Mouse (Mus musculus): ENCODE measurements around the gene Myh9. TPM values are rescaled to one million over a fixed set of nuclear protein-coding genes. Genes with fewer than 3 reads are reported as not detected.

The Myh9 gene
- total and polyA plus RNA-seq, 2 experiments from 2014 or later = 9.1 to 33.6 TPM

DNA sequence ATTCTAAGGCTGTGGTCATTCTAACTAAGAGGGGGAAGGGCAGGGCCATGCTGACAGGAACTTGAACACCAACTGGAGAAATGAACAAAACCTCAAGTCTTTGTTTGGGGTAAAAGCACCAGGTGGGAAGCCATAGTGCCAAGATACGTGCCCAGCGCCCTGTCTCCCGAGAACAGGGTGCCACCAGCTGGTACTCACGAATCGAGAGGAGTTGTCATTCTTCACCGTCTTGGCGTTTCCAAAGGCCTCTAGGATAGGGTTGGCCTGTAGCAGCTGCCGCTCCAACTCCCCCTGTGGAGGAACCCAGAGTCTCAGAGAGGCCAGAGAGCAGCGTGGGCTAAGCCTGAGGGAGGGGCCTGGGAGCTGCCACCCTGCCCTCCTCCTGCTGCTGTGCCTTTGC lies 49.9 kb downstream of the Myh9 start:
- no peak for DNase-seq (ENCODE audit: low spot score)
- no peaks in the 10 kb centered on the region for H3K4me1 ChIP-seq (ENCODE audit: insufficient read depth, low read length)
- H3K9ac ChIP-seq (replicated peaks; ENCODE audit: low read length) = no peak overlapping the region
- no peak overlapping the region for H3K4me3 ChIP-seq (ENCODE audit: low read length)
- no peaks in the 10 kb centered on the region for H3K27me3 ChIP-seq (ENCODE audit: insufficient read depth, low read length)
- WGBS = 75% methylated on average over 9 of the region's 9 CpGs
- H3K9me3 ChIP-seq (ENCODE audit: low read length) = no peaks in the 10 kb centered on the region
- ATAC-seq = no peak
- H3K4me2 ChIP-seq (ENCODE audit: low read depth, low read length) = no peak overlapping the region
- peaks cover 31% of the 10 kb centered on the region for H3K36me3 ChIP-seq (ENCODE audit: insufficient read depth, low read length)
- no peak overlapping the region for H3K27ac ChIP-seq
- no peak for TF ChIP-seq CTCF (IDR thresholded peaks at IDR 0.05; ENCODE audit: low read depth)

GRCm38 (mm10) chr15:77790656-77791405 lies 51.1 kb downstream of the Myh9 start:
- H3K36me3 ChIP-seq (ENCODE audit: insufficient read depth, low read length) = peaks cover 39% of the 10 kb centered on the region
- no peaks in the 10 kb centered on the region for H3K27me3 ChIP-seq (ENCODE audit: insufficient read depth, low read length)
- no peak overlapping the region for H3K4me2 ChIP-seq (ENCODE audit: low read depth, low read length)
- DNase-seq (ENCODE audit: low spot score) = no peak
- no peak for ATAC-seq
- no peaks in the 10 kb centered on the region for H3K9me3 ChIP-seq (ENCODE audit: low read length)
- no peak overlapping the region for H3K9ac ChIP-seq (replicated peaks; ENCODE audit: low read length)
- WGBS = 84% methylated on average over 21 of the region's 21 CpGs
- H3K4me1 ChIP-seq (ENCODE audit: insufficient read depth, low read length) = no peaks in the 10 kb centered on the region
- no peak for TF ChIP-seq CTCF (IDR thresholded peaks at IDR 0.05; ENCODE audit: low read depth)
- no peak overlapping the region for H3K4me3 ChIP-seq (ENCODE audit: low read length)
- no peak overlapping the region for H3K27ac ChIP-seq

DNA sequence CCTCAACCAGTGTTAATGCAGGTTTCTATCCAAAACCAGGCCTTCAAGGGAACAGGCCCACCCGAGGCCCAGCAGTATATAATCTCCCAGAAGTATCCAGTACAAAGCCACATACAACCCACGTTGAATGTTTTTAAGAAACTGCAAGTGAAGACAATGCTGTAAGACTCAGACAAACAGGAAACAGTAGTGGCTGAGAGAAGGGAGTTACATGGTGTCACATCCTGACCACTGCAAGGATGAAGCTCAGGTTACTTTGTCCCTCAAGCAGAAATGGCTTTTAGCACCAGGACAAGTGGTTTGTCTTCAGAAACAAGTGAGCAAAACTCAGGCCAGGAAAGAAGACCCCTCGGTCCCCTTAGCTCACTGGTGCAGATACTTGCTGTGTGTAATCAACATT lies 52.8 kb downstream of the Myh9 start:
- no peak overlapping the region for H3K27ac ChIP-seq
- no peaks in the 10 kb centered on the region for H3K27me3 ChIP-seq (ENCODE audit: insufficient read depth, low read length)
- H3K4me1 ChIP-seq (ENCODE audit: insufficient read depth, low read length) = no peaks in the 10 kb centered on the region
- no peak for DNase-seq (ENCODE audit: low spot score)
- TF ChIP-seq CTCF (IDR thresholded peaks at IDR 0.05; ENCODE audit: low read depth) = no peak
- H3K9me3 ChIP-seq (ENCODE audit: low read length) = no peaks in the 10 kb centered on the region
- no peak overlapping the region for H3K4me2 ChIP-seq (ENCODE audit: low read depth, low read length)
- 84% methylated on average over 3 of the region's 3 CpGs for WGBS
- no peak overlapping the region for H3K4me3 ChIP-seq (ENCODE audit: low read length)
- H3K9ac ChIP-seq (replicated peaks; ENCODE audit: low read length) = no peak overlapping the region
- ATAC-seq = no peak
- peaks cover 55% of the 10 kb centered on the region for H3K36me3 ChIP-seq (ENCODE audit: insufficient read depth, low read length)

DNA sequence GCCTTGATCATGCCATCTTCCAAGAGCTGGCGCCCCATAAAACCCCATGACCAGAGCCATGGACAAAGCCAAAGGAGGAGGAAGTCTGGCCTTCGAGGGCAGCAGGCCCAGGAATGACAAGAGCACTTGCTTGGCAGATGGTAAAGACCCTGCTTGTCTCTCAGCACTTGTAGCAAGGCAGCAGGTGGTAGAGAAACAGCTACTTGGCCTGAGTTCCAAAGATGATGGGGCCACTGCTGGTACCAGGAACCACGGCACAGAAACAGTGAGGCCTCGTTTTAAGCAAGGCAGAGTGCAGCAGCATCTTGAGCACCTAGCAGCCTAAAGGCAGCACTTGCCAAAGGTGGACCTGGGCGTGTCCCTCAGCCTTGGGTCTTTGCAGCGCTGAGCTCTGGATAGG lies 53.6 kb downstream of the Myh9 start:
- no peaks in the 10 kb centered on the region for H3K27me3 ChIP-seq (ENCODE audit: insufficient read depth, low read length)
- no peak overlapping the region for H3K9ac ChIP-seq (replicated peaks; ENCODE audit: low read length)
- H3K27ac ChIP-seq = no peak overlapping the region
- WGBS = 63% methylated on average over 6 of the region's 6 CpGs
- TF ChIP-seq CTCF (IDR thresholded peaks at IDR 0.05; ENCODE audit: low read depth) = no peak
- H3K9me3 ChIP-seq (ENCODE audit: low read length) = no peaks in the 10 kb centered on the region
- peaks cover 64% of the 10 kb centered on the region for H3K36me3 ChIP-seq (ENCODE audit: insufficient read depth, low read length)
- ATAC-seq (no peak), DNase-seq (ENCODE audit: low spot score) (peak; percentile 28)
- H3K4me2 ChIP-seq (ENCODE audit: low read depth, low read length) = no peak overlapping the region
- H3K4me3 ChIP-seq (ENCODE audit: low read length) = no peak overlapping the region
- H3K4me1 ChIP-seq (ENCODE audit: insufficient read depth, low read length) = no peaks in the 10 kb centered on the region

- Histone ChIP-seq H3K4me1 (ENCODE audit: insufficient read depth, low read length) (no peaks in the 10 kb centered on the region), H3K4me2 (ENCODE audit: low read depth, low read length) (no peak overlapping the region), H3K4me3 (ENCODE audit: low read length) (no peak overlapping the region), H3K9me3 (ENCODE audit: low read length) (no peaks in the 10 kb centered on the region), H3K36me3 (ENCODE audit: insufficient read depth, low read length) (peaks cover 68% of the 10 kb centered on the region), H3K27ac (no peak overlapping the region), H3K27me3 (ENCODE audit: insufficient read depth, low read length) (no peaks in the 10 kb centered on the region), H3K9ac (replicated peaks; ENCODE audit: low read length) (no peak overlapping the region)
- ATAC-seq = no peak
- no peak for TF ChIP-seq CTCF (IDR thresholded peaks at IDR 0.05; ENCODE audit: low read depth)
- 84% methylated on average over 1 of the region's 1 CpGs for WGBS
- DNase-seq (ENCODE audit: low spot score) = no peak
These were observed 56.2 kb downstream of the Myh9 start for GRCm38 (mm10) chr15:77785807-77786206.

GRCm38 (mm10) chr15:77784039-77784824 lies 57.7 kb downstream of the Myh9 start:
- TF ChIP-seq CTCF (IDR thresholded peaks at IDR 0.05; ENCODE audit: low read depth) = no peak
- Histone ChIP-seq H3K9ac (replicated peaks; ENCODE audit: low read length) (no peak overlapping the region), H3K4me3 (ENCODE audit: low read length) (no peak overlapping the region)

More at GRCm38 (mm10) chr15:77784039-77784824, 57.7 kb downstream of the Myh9 start:
- Histone ChIP-seq H3K27ac (no peak overlapping the region), H3K4me2 (ENCODE audit: low read depth, low read length) (no peak overlapping the region), H3K9me3 (ENCODE audit: low read length) (no peaks in the 10 kb centered on the region), H3K27me3 (ENCODE audit: insufficient read depth, low read length) (no peaks in the 10 kb centered on the region), H3K4me1 (ENCODE audit: insufficient read depth, low read length) (no peaks in the 10 kb centered on the region), H3K36me3 (ENCODE audit: insufficient read depth, low read length) (peaks cover 69% of the 10 kb centered on the region)
- ATAC-seq (no peak), DNase-seq (ENCODE audit: low spot score) (no peak)
- WGBS = 78% methylated on average over 22 of the region's 22 CpGs

Measured in hindbrain, postnatal 0 days (tissue).